Mouse (Mus musculus): ENCODE measurements around the gene Apaf1. TPM values are rescaled to one million over a fixed set of nuclear protein-coding genes. Genes with fewer than 3 reads are reported as not detected.

Apaf1 gene
- polyA plus RNA-seq, 1 experiment from 2014 or later = 35.4 TPM

DNA sequence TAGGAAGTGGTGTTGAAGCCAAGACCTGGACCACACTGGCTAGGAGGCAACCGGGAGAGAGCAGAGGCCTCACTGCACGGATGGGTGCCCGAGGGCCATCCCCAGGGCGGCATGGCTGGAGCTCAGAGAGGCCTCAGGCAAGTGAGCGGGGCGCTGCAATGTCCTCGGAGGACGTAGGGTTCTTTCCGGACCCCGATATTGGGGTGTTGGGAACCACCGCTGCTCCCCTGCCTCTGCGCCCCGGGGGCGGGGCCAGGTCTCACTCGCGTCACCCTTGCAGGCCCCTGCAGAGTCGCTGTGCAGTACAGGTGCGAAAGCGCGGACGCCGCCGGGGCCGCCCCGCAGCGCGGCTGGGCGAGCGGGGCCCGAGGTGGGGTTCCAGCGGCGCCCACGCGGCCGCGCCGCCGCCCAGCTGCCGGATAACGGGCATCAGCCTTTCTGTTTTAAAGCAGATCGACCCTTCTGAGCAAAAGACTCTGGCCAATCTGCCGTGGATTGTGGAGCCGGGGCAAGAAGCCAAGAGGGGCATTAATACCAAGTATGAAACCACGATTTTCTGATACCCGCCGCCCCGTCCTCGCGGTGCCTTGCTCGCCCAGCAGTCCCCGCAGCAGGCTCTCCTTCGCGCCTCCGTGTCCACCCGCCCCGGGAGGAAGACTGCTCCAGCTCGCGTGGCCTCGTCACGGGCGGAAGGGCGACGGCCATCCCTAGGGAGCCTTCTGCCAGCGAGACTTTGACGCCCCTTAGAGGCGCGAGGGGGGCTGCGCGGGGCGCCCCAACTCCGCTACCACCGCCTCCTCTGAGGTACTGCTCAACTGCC, 113.0 kb downstream of the Apaf1 start:
- H3K4me2 ChIP-seq (replicated peaks) = peak overlapping the region; percentile 82
- WGBS = 2% methylated on average over 70 of the region's 72 CpGs
- peaks cover 48% of the 10 kb centered on the region for H3K27me3 ChIP-seq
- peaks cover 14% of the 10 kb centered on the region; the same call in 1 of the 2 replicates for H3K4me1 ChIP-seq
- H3K9ac ChIP-seq = peak overlapping the region; percentile 40
- H3K4me3 ChIP-seq = peak overlapping the region; percentile 43
- ATAC-seq (ENCODE audit: insufficient number of reproducible peaks, insufficient read depth, low FRiP score, low TSS enrichment) = peak; percentile 23; the same call in 1 of the 2 replicates
- no peaks in the 10 kb centered on the region for H3K9me3 ChIP-seq
- H3K36me3 ChIP-seq = no peaks in the 10 kb centered on the region
- H3K27ac ChIP-seq = no peak overlapping the region

DNA sequence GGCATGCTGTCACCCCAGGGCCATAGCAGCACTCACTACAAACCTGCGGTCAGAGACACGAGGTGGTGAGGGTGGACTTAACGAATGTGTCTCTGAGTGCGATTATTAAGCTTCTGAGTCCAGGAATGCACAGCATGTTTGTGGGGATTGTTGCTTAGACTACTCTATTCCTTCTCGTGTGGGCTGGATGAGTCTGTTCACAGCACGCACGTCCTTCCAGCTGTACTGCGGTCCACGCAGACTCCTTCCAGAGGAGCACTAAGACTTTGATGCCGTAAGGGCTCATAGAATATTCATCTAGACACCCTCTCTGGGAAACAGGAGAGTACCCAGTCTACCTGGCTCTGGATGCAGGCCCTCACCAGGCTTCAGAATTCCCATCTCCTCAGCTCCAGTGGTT, 114.3 kb downstream of the Apaf1 start:
- Histone ChIP-seq H3K4me2 (replicated peaks) (no peak overlapping the region), H3K4me3 (no peak overlapping the region), H3K9me3 (no peaks in the 10 kb centered on the region), H3K4me1 (peaks cover 17% of the 10 kb centered on the region), H3K27ac (no peak overlapping the region), H3K36me3 (no peaks in the 10 kb centered on the region), H3K27me3 (peaks cover 48% of the 10 kb centered on the region), H3K9ac (no peak overlapping the region)
- ATAC-seq (ENCODE audit: insufficient number of reproducible peaks, insufficient read depth, low FRiP score, low TSS enrichment) = no peak
- WGBS = 90% methylated on average over 10 of the region's 10 CpGs

DNA sequence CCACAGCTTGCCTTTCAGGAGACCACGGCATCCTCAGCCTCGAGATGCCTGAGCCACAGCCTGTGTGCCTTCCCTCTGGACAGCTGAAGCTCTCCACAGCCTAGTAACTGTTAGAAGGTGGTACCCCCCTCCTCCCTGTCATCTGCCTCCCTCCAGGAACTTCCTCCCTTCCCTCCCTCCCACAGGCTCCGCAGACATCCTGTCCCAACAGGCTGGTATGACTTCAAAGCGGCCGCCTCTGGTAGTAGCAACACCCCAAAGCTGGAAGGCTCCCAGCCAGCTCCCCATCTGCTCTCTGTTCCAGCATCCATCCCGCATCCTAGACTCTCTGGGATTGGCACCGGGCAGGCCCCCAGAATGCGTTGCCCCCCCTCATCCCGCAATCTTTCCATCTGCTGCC, 115.7 kb downstream of the Apaf1 start:
- Histone ChIP-seq H3K4me2 (replicated peaks) (no peak overlapping the region), H3K4me3 (no peak overlapping the region), H3K9ac (no peak overlapping the region), H3K9me3 (no peaks in the 10 kb centered on the region), H3K27me3 (peaks cover 48% of the 10 kb centered on the region), H3K27ac (no peak overlapping the region), H3K36me3 (no peaks in the 10 kb centered on the region), H3K4me1 (peaks cover 17% of the 10 kb centered on the region)
- ATAC-seq (ENCODE audit: insufficient number of reproducible peaks, insufficient read depth, low FRiP score, low TSS enrichment) = no peak
- 18% methylated on average over 9 of the region's 9 CpGs for WGBS

DNA sequence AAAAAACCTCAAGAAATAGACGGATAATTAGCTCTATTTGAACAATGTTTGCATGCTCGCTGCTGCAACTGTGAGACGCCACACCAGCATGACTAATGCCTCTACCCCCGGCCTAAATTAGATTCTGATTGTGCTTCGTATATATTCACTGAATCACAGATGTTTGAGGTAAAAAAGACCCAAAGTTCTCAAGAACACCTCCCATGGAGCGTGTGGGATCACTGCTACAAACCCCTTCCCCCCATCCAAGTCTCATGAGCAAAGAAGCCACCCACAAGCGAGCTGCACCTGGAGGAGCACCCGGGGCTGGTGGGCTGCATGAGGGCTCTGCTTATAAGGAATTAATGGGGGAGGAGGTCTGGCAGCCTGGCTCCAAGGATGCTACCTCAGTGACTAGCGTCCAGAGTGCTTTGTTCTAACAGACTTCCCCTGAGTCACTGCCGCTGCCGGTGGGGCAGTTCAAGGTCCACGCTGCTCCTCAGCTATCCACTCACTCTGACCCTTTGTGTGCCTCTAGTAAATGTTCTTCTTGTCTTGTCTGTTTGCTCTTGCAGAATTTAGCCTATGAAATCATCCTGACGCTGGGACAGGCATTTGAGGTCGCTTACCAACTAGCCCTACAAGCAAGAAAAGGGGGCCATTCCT, 116.8 kb downstream of the Apaf1 start:
- no peak for ATAC-seq (ENCODE audit: insufficient number of reproducible peaks, insufficient read depth, low FRiP score, low TSS enrichment)
- Histone ChIP-seq H3K9me3 (no peaks in the 10 kb centered on the region), H3K27me3 (peaks cover 48% of the 10 kb centered on the region), H3K4me3 (no peak overlapping the region), H3K36me3 (no peaks in the 10 kb centered on the region), H3K4me1 (peaks cover 17% of the 10 kb centered on the region), H3K9ac (no peak overlapping the region), H3K4me2 (replicated peaks) (no peak overlapping the region), H3K27ac (no peak overlapping the region)
- 53% methylated on average over 14 of the region's 14 CpGs for WGBS

DNA sequence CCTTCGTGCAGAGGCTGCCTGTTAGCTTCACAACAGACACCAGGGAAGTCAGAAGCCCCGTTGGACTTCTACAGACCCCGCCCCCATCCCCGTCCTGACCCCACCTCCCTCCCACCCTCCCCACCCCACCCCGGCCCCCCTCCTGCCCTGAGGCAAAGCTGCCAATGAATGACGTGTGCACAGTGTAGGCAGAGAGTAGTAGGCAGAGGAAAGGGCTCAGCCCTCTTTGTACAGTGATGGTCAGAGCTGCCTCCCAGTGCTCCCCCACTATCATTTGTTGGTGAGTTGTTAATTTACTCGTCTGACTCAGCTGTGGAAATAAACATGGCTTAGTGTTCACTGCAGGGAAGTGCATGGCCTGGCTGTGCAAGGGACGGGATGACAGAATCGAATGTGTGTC, 118.1 kb downstream of the Apaf1 start:
- 25% methylated on average over 9 of the region's 9 CpGs for WGBS
- Histone ChIP-seq H3K27me3 (peaks cover 42% of the 10 kb centered on the region), H3K4me3 (no peak overlapping the region), H3K9ac (no peak overlapping the region), H3K4me2 (replicated peaks) (no peak overlapping the region; the same call in 1 of the 2 replicates), H3K4me1 (peaks cover 13% of the 10 kb centered on the region), H3K9me3 (no peaks in the 10 kb centered on the region), H3K36me3 (no peaks in the 10 kb centered on the region), H3K27ac (no peak overlapping the region)
- ATAC-seq (ENCODE audit: insufficient number of reproducible peaks, insufficient read depth, low FRiP score, low TSS enrichment) = no peak

DNA sequence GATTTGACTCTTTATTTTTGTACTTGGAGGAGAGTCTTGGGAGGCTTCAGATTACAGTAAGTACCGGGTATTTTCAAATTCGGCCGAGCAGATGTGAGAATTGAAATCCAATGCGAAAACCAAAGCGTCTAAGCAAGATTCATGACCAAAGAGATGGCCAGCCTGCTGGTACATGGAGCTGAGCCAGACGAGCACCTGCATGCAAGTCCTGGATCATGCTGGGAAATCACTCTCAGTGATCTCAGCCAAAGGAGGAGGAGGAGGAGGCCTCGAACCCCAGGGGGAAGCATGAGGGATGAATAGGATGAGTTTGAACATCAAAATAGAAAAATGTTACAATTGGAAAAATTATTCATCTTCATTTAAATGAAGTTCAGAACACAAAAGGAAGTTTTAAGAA, 122.2 kb downstream of the Apaf1 start:
- no peaks in the 10 kb centered on the region for H3K9me3 ChIP-seq
- 70% methylated on average over 7 of the region's 7 CpGs for WGBS
- H3K27ac ChIP-seq = no peak overlapping the region
- ATAC-seq (ENCODE audit: insufficient number of reproducible peaks, insufficient read depth, low FRiP score, low TSS enrichment) = no peak
- H3K36me3 ChIP-seq = no peaks in the 10 kb centered on the region
- no peak overlapping the region for H3K4me2 ChIP-seq (replicated peaks)
- H3K9ac ChIP-seq = no peak overlapping the region
- no peak overlapping the region for H3K4me3 ChIP-seq
- H3K27me3 ChIP-seq = peaks cover 5% of the 10 kb centered on the region; the same call in 1 of the 2 replicates
- peaks cover 3% of the 10 kb centered on the region; the same call in 1 of the 2 replicates for H3K4me1 ChIP-seq

DNA sequence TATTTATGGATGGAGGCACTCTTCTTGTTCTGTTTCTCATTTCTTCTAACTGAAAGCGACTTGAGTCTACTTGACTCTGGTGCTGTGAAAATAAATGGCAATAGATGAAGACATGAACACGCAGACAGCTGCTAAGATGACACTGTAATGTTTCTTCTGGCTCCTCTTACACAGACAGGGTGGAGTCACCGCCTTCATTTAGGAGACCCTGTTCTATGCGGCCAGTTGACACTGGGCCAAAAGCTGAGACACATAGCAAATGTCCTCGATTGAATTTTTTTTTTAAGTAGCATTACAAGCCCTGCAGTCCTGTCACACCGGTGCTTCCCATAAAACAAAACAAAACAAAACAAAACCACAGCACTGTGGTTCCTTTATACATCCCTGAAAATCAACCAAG, 128.7 kb downstream of the Apaf1 start:
- Histone ChIP-seq H3K36me3 (no peaks in the 10 kb centered on the region), H3K4me2 (replicated peaks) (no peak overlapping the region), H3K4me3 (no peak overlapping the region), H3K27me3 (no peaks in the 10 kb centered on the region), H3K9me3 (no peaks in the 10 kb centered on the region), H3K9ac (no peak overlapping the region), H3K27ac (no peak overlapping the region), H3K4me1 (no peaks in the 10 kb centered on the region)
- no peak for ATAC-seq (ENCODE audit: insufficient number of reproducible peaks, insufficient read depth, low FRiP score, low TSS enrichment)
- WGBS = 85% methylated on average over 6 of the region's 6 CpGs

DNA sequence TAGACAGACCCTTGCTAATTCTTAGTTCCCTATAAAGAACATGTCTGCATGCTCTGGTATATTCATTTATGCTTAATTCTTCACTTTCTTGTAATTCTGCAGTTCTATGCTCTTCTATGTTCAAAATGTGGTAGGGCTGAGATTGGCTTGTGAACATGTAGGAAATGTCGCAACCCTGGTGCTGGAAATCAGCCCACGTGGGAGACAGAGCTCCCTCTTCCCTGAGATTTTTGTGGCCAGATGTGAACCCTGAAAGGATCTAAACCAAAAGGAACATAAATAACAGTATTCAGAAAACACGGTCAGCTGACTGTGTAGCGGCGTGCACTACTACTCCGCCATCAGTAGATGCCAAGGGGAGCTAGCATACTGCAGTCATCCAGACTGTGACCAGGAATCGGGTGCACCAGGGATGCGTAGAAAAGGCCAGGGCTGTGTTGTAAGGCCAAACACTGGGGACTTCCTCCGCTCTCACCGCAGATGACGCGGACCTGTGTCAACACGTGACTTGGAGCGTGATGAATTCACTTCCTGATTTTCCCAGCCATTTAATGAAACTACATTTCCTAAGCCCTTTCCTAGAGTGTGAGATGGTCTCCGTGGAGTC, 129.4 kb downstream of the Apaf1 start:
- ATAC-seq (ENCODE audit: insufficient number of reproducible peaks, insufficient read depth, low FRiP score, low TSS enrichment) = no peak
- 86% methylated on average over 15 of the region's 15 CpGs for WGBS
- H3K4me1 ChIP-seq = no peaks in the 10 kb centered on the region
- H3K4me3 ChIP-seq = no peak overlapping the region
- H3K4me2 ChIP-seq (replicated peaks) = no peak overlapping the region
- no peaks in the 10 kb centered on the region for H3K9me3 ChIP-seq
- no peak overlapping the region for H3K27ac ChIP-seq
- no peaks in the 10 kb centered on the region for H3K27me3 ChIP-seq
- no peak overlapping the region for H3K9ac ChIP-seq
- no peaks in the 10 kb centered on the region for H3K36me3 ChIP-seq

DNA sequence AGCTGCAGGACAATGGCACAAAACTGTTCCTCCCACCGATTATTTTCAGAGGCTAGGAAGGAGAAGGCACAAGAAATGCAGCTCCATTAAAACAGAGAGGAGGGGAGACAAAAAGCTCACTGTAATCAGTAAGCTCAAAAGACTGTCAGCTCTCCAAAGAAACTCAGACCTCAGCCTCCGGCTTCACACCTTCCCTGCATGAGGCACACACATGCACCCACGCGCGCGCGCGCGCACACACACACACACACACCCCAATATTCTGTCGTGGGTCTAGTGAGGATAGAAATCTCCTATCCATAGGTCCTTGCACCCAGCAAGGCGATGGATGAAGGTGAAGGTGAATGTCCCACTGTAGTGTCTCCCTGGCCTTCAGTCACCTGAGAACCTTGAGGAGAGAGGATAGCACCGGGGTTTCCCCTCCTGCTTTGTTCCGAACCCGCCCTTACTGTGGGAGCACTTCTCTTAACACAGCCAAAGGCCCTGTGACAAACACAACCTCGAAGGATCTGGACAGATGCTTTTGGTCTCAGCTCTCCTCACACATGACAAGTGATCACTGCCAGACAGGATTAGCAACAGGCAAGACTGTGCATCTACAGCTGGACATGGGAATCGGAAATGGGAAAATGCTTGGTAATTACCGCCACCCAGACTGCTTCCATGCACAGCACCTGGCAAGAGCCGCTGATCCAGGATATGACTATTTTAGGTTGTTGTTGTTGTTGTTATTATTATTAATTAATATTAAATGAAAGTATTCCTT, 134.8 kb downstream of the Apaf1 start:
- no peak overlapping the region for H3K4me2 ChIP-seq (replicated peaks)
- H3K36me3 ChIP-seq = no peaks in the 10 kb centered on the region
- no peak overlapping the region for H3K27ac ChIP-seq
- H3K4me3 ChIP-seq = no peak overlapping the region
- no peaks in the 10 kb centered on the region for H3K4me1 ChIP-seq
- no peaks in the 10 kb centered on the region for H3K27me3 ChIP-seq
- H3K9me3 ChIP-seq = no peaks in the 10 kb centered on the region
- WGBS = 90% methylated on average over 18 of the region's 18 CpGs
- no peak for ATAC-seq (ENCODE audit: insufficient number of reproducible peaks, insufficient read depth, low FRiP score, low TSS enrichment)
- no peak overlapping the region for H3K9ac ChIP-seq

DNA sequence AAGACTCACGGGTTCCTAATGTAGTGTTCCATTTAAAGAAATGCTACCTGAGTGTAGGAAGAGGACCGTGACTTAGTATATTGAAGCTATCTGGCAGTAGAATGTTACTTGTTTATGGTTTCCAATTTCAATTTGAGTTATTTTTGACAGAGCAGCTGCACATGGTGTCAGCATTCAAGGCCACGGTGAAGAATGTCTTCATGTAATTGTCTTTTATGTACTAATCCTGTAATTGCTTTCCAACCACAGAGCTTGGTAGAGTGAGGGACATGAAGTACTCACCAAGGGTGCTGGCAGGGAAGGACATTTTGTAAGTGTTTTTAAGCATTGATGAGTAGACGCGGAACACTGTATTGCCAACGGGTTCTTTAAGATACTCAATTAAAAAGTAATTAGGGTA, 135.5 kb downstream of the Apaf1 start:
- no peak for ATAC-seq (ENCODE audit: insufficient number of reproducible peaks, insufficient read depth, low FRiP score, low TSS enrichment)
- 78% methylated on average over 6 of the region's 6 CpGs for WGBS
- Histone ChIP-seq H3K4me2 (replicated peaks) (no peak overlapping the region), H3K4me3 (no peak overlapping the region), H3K27me3 (no peaks in the 10 kb centered on the region), H3K9me3 (no peaks in the 10 kb centered on the region), H3K27ac (no peak overlapping the region), H3K36me3 (no peaks in the 10 kb centered on the region), H3K4me1 (no peaks in the 10 kb centered on the region), H3K9ac (no peak overlapping the region)

DNA sequence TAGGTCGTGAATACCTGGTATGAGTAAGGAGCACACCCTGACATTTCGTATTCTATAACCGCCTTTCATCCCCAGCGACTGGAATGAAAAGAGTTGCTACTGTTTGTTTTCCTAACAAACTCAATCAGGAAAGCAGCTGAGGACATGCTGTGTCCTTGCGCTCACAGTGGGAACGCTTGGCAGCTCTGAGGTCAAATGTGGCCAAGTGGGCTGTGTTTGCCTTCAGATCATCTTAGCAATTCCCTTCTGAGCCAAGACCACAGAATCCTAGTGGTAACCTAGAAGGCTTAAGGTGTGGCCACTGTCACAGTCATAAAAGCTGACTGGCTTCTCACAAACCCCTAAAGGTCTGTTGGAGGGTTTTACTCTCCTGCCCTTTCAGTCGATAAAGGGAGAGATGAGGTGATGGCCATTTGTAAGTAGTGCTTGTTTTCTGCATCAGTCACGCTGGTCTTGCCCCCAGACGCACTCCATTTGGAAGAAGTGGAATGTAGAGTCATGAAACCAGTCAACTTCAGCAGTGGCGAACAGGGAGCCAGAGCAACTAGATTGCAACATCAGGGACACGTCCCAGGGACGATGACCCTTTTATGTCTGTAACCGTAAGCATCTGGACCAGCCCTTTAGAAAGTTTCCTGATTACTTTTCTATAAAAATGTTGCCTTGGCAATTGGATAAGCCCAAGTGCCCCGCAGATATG, 140.4 kb downstream of the Apaf1 start:
- 80% methylated on average over 14 of the region's 14 CpGs for WGBS
- no peak overlapping the region for H3K9ac ChIP-seq

More for the DNA sequence above, 140.4 kb downstream of the Apaf1 start:
- H3K27me3 ChIP-seq = no peaks in the 10 kb centered on the region
- ATAC-seq (ENCODE audit: insufficient number of reproducible peaks, insufficient read depth, low FRiP score, low TSS enrichment) = no peak
- no peak overlapping the region for H3K27ac ChIP-seq
- H3K4me2 ChIP-seq (replicated peaks) = no peak overlapping the region
- H3K4me1 ChIP-seq = no peaks in the 10 kb centered on the region
- no peak overlapping the region for H3K4me3 ChIP-seq
- no peaks in the 10 kb centered on the region for H3K9me3 ChIP-seq
- no peaks in the 10 kb centered on the region for H3K36me3 ChIP-seq

All from embryonic facial prominence, embryonic 12.5 days (tissue).